Mouse (Mus musculus) T-helper 2 cell (primary cell): Measurements from ENCODE around the gene Mybpc3.

Experiments
- in situ Hi-C: fragments of 300-600 bp; cut with MboI, MseI; formaldehyde crosslinking; loops from one replicate; pipeline ENCODE4 v1.15.1; 2025; ENCODE audit warnings: high pct_unique_total_duplicates

The Mybpc3 gene

GRCm38 (mm10) chr2:91121011-91121410 lies 3.1 kb downstream of the Mybpc3 start:
- in situ Hi-C loops: no loop called here

GRCm38 (mm10) chr2:91121497-91121896 lies 3.6 kb downstream of the Mybpc3 start:
- in situ Hi-C loops: no loop called here

- in situ Hi-C loops: no loop called here
Measured at GRCm38 (mm10) chr2:91123521-91123920, 5.6 kb downstream of the Mybpc3 start.

GRCm38 (mm10) chr2:91125101-91125500 lies 7.2 kb downstream of the Mybpc3 start:
- in situ Hi-C loops: no loop called here

GRCm38 (mm10) chr2:91128761-91129160 lies 10.8 kb downstream of the Mybpc3 start:
- in situ Hi-C loops: no loop called here

- in situ Hi-C loops: no loop called here
Measured at GRCm38 (mm10) chr2:91130126-91130525, 12.2 kb downstream of the Mybpc3 start.

GRCm38 (mm10) chr2:91131251-91131650 lies 13.3 kb downstream of the Mybpc3 start:
- in situ Hi-C loops: no loop called here

GRCm38 (mm10) chr2:91132035-91132434 lies 14.1 kb downstream of the Mybpc3 start:
- in situ Hi-C loops: no loop called here

GRCm38 (mm10) chr2:91136513-91137412 lies 18.8 kb downstream of the Mybpc3 start:
- in situ Hi-C loops: no loop called here

- in situ Hi-C loops: no loop called here
Measured at GRCm38 (mm10) chr2:91137481-91137880, 19.5 kb downstream of the Mybpc3 start.

GRCm38 (mm10) chr2:91139311-91139710 lies 21.4 kb downstream of the Mybpc3 start:
- in situ Hi-C loops: no loop called here

GRCm38 (mm10) chr2:91139764-91140163 lies 21.8 kb downstream of the Mybpc3 start:
- in situ Hi-C loops: no loop called here

GRCm38 (mm10) chr2:91142920-91143319 lies 25.0 kb downstream of the Mybpc3 start:
- in situ Hi-C loops: no loop called here

GRCm38 (mm10) chr2:91143401-91143800 lies 25.5 kb downstream of the Mybpc3 start:
- in situ Hi-C loops: no loop called here

- in situ Hi-C loops: no loop called here
Measured at GRCm38 (mm10) chr2:91148101-91148500, 30.2 kb downstream of the Mybpc3 start.

- in situ Hi-C loops: loop anchor here (10.0 kb wide), 1 partner anchor 433 kb away; no protein-coding TSS in a partner anchor
Measured at GRCm38 (mm10) chr2:91151331-91151730, 33.4 kb downstream of the Mybpc3 start.

GRCm38 (mm10) chr2:91152885-91153377 lies 35.0 kb downstream of the Mybpc3 start:
- in situ Hi-C loops: loop anchor here (10.0 kb wide), 1 partner anchor 432 kb away; no protein-coding TSS in a partner anchor

- in situ Hi-C loops: loop anchor here (10.0 kb wide), 1 partner anchor 431 kb away; no protein-coding TSS in a partner anchor
Measured at GRCm38 (mm10) chr2:91154091-91154490, 36.1 kb downstream of the Mybpc3 start.

- in situ Hi-C loops: loop anchor here (10.0 kb wide), 1 partner anchor 428 kb away; no protein-coding TSS in a partner anchor
Measured at GRCm38 (mm10) chr2:91157002-91157752, 39.2 kb downstream of the Mybpc3 start.

GRCm38 (mm10) chr2:91160591-91160990 lies 42.6 kb downstream of the Mybpc3 start:
- in situ Hi-C loops: no loop called here

- in situ Hi-C loops: no loop called here
Measured at GRCm38 (mm10) chr2:91162952-91163351, 45.0 kb downstream of the Mybpc3 start.

GRCm38 (mm10) chr2:91163532-91163931 lies 45.6 kb downstream of the Mybpc3 start:
- in situ Hi-C loops: no loop called here
